Mouse (Mus musculus): ENCODE results near the gene Gng7.
A peak's percentile ranks its signal among the peaks of the same experiment; 100 is the strongest.
"Not testable (repeated sequence)": the region's sequence is repeated elsewhere in the genome, so short reads cannot be mapped to it uniquely, and the experiment has no call there.

Gng7 gene

DNA sequence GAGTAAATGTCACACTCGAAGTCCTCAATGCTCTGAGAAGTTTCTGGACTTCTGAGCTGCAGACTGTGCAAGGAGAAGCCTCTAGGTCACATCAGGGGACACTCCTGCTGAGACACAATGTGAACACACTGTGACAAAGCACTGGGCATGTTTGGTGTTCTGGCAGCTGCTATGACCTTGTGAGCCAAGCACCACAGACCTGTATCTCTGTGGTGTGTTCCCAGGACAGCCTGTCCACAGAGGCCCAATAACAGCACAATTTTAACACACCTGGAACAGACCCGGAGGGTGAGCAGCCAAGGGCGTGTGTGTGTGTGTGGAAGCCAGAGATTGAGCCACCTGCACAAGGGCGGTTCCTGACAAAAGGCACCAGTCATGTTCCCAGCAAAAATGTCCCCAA lies 20.1 kb downstream of the Gng7 start:
- DNase-seq (ENCODE audit: low spot score): no peak

DNA sequence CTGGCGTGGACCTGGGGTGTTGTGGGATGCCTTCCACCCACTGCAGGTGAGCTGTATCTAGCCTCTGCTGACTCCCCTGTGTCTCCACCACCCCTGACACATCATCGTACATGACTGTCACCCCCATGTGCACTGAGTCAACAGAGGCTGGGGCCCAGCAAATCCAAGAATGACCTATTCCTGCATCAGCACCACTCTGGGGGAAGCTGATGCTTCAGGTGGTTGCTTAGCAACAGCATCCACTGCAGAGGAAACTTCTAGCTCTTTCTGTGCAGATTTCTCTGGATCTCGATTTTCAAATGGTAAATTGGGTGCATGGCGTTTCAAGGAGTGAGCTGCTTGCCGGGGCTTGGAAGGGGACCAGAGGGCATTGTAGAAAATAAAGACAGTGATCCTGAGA lies 21.5 kb downstream of the Gng7 start:
- DNase-seq (ENCODE audit: low spot score): no peak

DNA sequence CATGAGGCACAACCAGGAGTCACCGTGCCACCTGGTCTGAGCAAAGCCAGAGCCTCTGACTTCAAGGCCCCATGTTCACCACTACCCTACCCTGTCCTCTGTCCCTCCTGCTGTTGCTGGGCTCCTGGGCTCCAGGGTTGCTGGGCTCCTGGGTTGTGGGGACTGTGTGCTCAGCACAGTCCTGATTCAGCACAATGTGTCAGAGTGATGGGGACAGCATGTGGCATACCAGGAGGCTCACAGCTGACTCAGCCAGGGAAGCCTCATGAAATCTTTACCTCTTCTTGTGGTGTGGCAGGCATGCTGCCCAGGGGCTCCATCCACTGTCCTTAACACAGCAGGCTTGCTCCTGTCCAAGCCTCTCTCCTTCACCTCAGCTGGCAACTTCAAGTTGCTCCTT lies 22.8 kb downstream of the Gng7 start:
- DNase-seq (ENCODE audit: low spot score): no peak

DNA sequence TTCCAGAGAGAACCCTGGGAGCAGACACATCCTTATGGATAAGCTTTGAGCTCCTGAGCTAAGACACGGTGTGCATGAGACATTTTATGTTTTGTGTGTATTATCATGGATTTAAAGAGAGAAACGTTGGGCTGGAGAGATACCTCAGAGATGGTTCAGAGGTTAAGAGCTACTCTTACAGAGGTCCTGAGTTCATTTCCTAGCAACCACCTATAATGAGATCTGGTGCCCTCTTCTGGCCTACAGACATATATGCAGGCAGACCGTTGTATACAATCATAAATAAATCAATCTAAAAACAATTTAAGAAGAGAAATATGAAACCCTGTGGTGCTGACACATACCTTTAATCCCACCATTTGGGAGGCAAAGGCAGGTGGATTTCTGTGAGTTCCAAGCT lies 23.7 kb downstream of the Gng7 start:
- DNase-seq (ENCODE audit: low spot score): no peak

DNA sequence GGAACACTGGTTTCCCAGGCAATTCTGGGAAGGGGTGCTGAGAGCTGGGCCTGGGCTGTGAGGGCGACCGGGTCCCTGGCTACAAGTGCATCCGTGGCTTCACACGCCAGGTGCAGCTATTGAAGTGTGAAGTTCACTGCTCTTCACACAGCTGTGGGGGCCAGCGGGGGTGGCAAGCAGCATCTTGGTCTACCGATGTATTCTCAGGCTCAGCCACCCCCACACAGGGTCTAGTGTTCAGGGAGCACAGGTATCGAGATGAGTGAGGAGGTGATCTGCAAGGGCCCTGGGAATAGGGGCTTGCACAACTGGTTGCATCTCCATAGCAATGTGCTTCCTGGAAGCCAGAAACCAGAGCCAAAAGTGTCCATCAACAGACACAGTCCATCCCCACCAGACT lies 24.3 kb downstream of the Gng7 start:
- DNase-seq (ENCODE audit: low spot score): no peak

DNA sequence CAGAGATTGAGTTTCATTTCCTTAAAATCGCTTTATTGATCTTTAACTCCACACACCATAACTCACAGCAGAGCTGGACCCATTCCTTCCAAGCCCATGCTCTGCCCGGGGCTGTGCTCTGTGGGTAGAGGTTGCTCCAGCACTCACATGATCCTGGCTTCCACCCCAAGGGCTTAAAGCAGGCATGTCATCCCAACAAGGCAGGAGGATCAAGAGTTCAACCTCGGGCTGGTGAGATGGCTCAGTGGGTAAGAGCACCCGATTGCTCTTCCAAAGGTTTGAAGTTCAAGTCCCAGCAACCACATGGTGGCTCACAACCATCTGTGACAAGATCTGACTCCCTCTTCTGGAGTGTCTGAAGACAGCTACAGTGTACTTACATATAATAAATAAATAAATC lies 24.9 kb downstream of the Gng7 start:
- not testable (repeated sequence) for DNase-seq (ENCODE audit: low spot score)

DNA sequence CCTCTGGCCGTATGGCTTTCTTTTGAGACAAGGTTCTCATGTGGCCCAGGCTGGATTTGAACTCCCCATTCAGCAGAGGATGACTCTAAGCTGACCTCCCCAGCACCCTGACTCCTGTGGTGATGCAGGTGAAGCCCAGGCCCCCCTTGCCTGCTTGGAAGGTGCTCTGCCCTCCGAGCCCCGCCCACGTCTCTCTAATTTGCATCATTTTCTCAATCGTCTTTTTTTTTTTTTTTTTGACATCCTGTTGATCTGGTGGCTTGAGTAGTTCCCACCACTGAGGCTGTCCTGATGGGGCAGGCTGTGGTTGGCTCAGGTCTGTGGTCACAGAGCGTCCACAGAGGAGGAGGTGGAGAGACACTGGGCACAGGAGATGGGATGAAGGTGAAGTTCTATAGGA lies 25.3 kb downstream of the Gng7 start:
- DNase-seq (ENCODE audit: low spot score): no peak

DNA sequence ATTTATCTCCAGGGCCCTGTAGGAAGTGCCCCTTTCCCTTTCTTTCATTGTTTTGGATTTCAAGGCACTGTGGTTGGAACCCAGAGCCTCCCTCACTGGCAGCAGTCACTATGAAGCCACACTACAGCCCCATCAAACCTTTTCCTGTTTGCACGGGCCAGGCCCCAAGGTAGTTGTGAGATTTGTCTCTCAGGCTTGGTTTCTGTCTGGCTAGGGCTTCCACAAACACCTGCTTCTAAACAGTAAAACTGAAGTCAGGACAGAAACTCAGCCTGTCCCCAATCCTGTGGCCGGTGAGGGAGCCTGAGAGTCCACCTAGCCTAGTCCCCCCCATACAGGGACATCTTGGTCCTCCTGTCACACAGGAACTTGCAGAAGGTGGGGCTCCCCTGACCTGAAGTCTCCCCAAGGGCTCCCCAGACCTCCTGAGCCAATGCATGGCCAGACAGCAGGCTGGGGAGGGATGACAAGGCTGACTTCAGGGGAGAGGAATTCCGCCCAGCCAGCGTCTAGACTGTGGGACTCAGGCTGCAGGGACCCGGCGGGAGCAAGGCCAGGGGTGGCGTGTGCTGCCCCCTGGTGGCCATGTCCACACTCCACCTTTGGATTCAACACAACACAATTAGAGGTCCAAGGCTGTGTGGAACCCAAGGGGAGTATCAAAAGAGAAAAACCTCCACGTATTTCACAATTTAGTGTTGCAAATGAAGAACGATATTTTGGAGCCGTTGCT lies 26.9 kb downstream of the Gng7 start:
- peak; percentile 59 for DNase-seq (ENCODE audit: low spot score)

DNA sequence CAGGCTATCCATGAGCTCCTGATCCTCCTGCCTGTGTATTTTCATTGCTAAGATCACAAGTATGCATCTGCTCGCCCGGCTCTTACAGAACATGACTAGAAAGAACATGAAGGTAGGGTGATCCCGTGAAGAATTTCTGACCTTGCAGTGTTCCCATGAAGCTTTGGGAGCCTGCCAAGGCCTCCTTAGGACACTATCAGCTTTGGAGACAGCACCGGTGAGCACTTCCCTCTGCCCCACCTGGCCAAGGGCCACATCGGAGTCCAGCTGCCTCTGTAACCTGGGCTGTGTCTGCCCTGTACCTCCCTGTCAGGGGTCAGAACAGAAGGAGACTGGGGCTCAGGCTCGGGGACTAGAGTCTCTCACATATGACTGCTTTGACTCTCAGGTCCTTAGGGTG lies 28.0 kb downstream of the Gng7 start:
- DNase-seq (ENCODE audit: low spot score): no peak

DNA sequence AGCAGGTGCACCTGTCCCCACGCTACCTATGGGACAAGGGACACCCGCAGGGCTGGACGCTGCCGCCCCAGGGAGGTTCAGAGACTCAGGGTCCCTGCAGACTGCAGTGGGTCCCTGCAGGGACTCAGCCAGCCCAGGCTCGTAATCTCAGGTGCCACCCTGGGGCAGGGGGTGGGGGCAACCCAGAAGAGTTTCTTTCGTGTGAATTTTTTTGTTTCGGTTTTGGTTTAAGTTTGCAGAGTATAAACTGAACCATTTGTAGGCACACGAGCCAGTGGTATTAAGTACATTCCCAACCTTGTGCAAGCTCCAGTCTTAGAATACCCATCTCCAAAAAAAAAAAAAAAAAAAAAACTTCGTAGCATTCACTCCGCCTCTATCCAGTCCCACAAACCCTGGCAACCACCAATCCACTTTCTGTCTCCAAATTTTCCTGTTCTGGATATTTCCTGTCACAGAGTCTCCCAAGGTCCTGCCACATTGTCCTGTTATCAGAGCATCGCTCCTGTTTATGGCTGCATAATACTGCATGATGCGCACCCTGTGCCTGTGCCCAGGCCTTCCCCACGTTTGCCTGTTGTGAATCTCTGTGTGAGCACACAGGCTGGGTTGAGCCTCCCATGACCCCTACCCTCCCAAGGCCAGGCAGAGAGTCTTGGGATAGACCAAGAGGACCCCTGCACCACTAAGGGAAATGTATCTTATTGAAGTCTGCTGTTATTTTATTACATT lies 28.6 kb downstream of the Gng7 start:
- no peak for DNase-seq (ENCODE audit: low spot score)

DNA sequence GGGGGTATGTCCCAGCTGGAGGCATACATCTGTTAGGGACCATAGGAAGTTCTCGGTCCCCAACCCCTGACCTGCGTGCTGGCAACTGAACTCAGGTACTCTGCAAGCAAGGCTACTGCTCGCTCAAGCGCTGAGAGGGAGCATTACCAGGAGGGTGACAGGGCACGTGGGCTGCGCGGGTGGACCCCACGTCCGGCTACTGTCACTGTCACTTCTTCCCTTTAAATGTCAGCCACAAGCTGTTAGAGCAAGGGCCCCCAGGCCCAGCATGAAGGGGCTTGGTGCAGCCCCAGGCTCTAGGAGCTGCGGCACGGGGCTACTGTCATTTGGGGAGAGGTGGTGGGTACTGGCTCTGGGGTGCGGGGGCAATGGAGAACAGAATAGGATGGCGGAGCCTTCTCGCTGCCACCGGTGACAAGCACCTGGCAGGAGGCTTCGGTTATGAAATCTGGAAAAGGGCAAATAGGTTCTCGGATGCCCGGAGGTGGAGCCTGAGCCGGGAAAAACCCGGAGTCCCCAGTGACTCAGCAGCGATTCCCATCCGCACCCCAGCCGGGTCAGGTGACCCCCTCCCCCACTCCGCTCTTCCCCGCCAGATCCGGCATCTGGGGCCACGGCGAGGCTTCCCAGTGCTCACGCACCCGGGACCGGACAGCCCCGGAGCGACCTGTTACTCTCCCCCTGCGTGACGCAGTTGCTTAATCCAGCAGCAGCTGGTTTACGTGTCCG lies 29.3 kb downstream of the Gng7 start:
- DNase-seq (ENCODE audit: low spot score): no peak

DNA sequence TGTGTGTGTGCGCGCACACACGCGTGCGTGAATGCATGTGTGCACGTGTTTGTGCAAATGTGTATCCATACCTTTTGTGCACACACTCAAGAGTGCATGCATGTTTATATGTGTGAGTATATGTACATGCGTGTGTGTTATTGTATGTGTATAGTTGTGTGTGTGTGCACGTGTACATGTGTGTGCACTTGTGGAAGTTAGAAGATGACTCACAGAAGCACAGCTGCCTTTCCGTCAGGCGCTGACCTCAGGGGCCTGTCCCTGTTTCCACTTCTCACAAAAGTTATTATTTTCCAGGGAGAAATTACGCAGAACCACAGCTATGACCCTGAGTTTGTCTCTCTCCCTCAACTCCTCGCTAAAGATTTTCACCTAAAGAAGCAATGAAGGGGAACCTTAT lies 30.5 kb downstream of the Gng7 start:
- DNase-seq (ENCODE audit: low spot score): no peak

DNA sequence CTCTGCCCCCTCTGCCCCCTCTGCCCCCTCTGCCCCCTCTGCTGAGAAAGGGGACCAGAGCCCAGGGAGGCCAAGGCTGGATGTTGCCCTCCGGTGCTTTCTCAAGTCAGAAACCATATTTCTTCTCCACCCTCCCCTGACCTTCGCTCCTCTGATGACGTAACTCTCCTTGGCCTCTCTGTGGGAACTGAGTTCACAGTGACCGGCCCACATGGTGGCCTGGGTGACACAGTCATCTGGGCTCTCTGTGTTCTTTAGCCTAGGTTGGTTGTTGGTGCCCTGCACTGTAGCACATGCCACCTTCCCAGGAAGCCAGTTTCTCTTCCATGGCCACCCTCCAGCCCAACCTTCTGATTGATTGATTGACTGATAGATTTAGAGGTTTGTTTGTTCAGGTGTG lies 32.4 kb downstream of the Gng7 start:
- DNase-seq (ENCODE audit: low spot score): no peak

DNA sequence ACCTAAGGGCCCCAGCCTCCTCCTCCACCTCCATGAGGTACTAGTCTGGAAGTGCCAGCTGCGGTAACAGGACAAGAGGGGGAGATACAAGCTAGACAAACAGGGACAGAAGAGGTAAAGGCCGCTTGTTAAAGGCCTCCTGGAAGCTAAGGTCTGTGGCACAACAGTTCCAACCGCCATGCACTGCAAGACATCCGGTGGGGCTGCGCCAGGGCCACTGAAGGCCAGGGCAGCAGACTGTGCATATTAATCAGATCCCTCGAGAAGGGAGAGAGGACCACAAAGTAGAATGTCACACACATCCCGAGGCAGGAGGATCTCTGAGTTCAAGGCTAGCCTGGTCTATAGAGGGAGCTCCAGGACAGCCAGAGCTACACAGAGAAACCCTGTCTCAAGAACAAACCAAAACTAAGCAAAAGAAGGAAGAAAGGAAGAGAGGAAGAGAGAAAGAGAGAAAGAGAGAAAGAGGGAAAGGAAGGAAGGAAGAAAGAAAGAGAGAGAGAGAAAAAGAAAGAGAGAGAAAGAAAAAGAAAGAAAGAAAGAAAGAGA lies 33.1 kb downstream of the Gng7 start:
- no peak for DNase-seq (ENCODE audit: low spot score)

DNA sequence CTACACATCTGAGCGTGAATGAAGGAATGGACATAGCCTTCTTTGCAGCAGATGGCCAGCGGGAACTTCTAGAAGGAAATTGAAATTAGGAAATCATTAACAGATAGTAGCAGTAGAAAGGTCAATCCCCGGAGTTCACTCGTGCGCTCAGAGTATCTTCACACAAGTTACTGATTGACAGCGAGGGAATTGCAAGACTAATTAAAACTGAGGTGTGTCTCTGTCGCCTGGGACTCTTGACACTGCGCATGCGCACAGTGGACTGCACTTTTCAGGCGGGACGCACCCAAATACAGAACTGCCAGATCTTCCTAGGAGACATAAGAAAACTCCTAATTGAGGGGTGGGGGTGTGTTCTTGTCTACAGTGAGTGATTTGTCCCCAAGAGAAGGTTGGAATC lies 39.3 kb downstream of the Gng7 start:
- no peak for DNase-seq (ENCODE audit: low spot score)

DNA sequence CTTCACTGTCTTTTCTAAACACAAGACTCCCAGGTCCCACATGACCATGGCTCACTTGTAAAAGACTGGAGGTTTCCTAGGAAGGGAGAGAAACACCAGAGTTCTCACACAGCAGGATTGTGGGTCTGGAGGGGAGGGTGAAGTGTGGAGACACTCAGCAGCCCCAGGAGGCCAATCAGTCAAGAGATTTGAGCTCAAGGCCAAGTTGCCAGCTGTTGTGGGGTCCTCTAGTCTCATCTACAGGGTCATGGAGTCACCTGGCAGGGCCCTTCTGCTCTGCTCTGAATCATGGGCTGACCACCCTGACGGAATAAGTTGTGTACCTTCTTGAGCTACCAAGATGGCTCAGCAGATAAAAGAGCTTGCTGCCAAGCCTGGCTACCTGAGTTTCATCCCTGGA lies 41.0 kb downstream of the Gng7 start:
- DNase-seq (ENCODE audit: low spot score): no peak

DNA sequence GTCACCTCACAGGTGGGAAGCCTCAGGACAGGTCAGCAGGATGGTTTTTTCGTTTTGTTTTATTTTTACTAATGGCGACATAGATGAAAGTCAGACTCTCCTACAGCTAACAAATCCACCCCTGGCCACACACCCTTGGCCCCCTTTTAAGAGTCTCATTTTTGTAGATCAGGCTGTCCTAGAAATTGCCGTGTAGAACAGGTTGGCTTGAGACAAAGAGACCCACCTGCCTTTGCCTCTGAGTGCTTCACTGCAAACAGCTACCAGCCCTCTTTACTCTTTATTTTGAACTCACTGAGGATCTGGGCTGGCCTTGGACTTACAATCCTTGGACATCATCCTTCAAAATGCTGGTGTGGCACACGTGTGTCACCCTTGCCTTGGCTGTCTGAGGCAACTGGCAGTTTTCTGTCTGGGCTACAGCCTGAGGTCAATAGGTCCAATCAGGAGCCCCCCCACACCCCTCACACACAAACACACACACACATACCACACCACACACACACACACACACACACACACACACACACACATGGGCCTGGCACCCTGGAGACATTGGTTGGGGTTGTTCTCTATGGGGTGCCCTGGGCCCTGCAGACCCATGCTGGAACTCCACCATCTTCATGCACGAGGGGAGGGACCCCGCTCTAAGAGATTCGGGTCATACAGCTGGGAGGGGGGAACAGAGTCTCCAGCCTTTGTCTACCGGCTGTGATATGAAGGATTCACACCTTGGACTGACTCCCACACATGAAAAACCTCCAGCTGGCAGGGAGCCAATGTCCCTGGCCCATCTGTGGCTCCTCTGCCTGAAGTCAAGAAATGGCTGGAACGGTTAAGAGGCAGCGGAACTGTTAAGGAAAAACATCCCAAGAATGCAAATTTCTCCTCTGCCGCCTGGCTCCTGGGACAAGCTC lies 42.4 kb downstream of the Gng7 start:
- DNase-seq (ENCODE audit: low spot score): no peak

DNA sequence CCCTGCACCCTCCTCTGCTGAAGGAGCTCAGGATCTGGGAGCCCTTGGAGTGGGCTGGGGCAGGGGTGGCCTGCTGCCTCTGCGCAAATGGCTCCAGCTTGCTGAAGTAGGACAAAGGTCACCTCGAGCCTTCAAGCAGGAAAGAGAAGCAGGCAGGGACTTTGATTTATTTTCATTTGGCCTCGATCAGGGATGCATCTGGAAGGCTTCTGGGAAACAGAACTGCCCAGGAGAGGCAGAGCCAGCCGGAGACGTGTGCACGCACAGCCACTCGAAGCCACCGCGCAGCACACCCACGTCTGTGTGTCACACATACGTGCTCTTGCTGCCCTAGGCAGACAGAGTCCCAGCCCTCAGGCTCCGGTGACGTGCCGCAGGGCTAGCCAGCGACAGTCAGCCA lies 43.2 kb downstream of the Gng7 start:
- no peak for DNase-seq (ENCODE audit: low spot score)

DNA sequence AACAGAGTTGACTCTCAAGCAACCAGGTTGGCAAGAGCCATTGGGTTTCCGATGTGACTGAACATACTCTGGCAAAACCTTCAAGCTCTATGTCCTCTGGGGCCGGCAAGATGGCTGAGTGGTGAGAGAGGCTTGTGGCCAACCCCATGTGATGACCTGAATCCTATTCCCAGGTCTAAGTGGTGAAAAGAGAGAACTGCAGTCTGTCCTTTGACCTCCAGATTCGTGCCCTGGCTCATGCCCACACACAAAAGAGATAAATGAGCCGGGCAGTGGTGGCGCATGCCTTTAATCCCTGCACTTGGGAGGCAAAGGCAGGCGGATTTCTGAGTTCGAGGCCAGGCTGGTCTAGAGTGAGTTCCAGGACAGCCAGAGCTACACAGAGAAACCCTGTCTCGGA lies 44.6 kb downstream of the Gng7 start:
- no peak for DNase-seq (ENCODE audit: low spot score)

DNA sequence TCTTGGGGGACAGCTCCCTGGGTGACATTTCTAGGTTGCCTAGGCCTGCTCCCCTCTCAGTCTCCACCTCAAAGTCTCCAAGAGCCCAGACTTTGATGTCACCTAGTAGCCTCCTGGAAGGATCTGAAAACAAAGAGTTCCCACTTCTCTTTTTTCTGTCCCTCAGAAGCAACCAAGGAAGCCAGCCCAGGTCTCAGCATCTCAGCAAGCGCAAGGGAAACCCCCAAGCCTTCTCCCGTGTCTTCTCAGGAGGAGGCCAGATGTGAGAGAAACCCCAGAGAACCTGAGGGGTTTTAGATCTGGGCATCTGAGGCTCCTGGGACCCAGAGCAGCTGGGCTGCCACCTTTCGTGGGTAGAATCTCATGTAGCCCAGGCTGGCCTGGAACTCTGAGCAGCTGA lies 45.4 kb downstream of the Gng7 start:
- DNase-seq (ENCODE audit: low spot score): no peak

DNA sequence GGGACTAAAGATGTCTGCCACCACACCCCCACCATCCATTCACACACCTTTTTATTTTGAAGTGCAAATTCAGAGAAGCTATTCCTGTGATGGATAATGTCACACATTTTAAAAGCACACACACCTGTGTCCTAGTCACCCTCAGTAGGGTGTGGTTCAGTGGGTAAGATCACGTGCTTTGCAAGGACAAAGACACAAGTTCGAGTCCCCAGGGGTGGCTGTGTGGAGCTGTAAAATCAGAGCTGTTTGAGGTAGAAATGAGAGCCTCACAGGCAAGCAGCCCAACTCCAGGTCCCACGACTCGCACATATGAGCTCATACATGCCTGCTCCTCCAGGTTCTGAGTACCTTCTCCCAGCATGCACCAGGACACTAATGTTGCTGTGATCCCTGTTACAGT lies 46.6 kb downstream of the Gng7 start:
- DNase-seq (ENCODE audit: low spot score): no peak

DNA sequence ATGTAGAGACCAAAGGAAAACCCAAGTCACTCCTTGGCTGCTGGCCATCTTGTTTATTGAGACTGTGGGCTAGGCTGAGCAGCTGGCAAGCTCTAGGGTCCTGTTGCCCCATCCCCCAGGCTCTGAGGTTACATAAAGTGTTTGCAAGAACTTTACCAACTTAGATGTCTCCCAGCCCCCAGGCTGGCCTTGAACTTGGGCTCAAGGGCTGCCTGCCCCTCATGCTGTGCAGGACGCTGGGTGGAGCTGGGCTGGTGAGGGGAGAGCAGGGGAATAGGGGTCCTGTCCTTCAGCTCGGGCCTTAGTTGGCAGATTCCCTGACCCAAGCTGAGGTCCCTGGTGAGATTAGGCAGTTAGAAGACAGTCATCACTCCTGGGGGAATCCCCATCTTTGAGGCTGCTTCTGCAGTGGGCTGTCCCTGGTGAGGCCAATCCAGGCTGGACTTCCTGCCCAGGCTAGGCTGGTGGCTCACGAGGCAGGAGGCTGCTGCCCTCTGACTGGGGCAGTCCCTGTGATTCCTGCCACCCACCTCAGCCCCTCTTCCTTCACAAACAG lies 47.6 kb downstream of the Gng7 start:
- DNase-seq (ENCODE audit: low spot score): no peak
